Mouse (Mus musculus) hematopoietic multipotent progenitor cell, adult 10-12 weeks (in vitro differentiated cells): Measurements from ENCODE around the gene Ivl. TPM values are rescaled to one million over a fixed set of nuclear protein-coding genes. Genes with fewer than 3 reads are reported as not detected.

Experiments used
- polyA plus RNA-seq: library from polyadenylated mRNA; stranded (reverse); fragments of >175 nt; gene quantifications from 2 replicates; pipeline ENCODE4 v1.2.3, GENCODE M21; 2012; ENCODE audit warnings: low replicate concordance

Ivl gene
- polyA plus RNA-seq = not detected in 2 replicates

DNA sequence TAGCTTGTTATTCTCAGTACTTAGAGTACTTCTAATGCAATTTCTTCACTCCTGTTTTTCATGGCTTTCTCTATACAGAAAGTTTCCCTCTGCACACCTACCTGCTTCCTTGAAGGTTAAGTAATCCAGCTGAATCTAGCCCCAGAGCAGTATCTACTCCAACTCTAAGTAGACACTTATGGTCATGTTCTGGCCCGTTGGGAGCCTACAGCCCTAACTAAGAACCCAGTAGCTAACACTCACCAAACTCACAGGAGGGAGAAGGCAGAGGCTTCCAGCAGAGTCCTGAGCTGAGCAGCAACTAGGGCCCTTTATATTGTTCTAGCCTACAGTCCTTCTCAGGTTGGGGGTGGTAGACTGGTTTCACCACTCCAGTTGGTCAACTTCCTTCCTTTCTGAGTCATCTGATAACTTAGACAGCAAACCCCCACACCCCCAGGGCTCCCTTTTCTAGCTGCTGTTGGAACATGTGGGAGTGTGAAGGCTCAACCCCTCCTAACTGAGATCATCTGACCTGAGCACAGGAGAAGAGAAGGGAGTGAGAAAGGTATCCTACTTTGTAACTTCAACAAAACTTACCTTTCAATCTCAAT lies at the start of gene Ivl:
TSS of gene Ivl (minus strand) at position 287 of the 593 bp plus-strand sequence.

DNA sequence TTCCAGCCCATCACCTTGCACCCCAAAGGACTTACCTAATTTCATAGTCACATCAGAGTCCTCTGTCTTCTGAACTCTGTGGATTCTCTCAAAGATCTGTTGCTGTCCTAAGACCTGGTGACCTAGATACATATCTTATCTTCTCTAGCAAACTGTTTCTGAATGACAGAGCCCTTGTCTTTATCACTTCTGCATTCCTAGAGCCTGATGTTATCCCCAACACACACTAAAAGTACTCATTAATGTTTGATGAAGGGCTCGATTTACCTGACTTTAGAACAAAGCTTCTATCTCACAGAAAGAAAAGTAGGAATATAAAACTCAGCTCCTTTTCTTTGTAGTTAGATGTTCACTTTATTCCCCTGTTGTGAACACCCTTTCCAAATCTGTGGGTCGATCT lies 48.0 kb upstream of the Ivl start, which contains the start of gene Lce6a:
TSS of gene Lce6a (minus strand) at position 101 of the 400 bp plus-strand sequence.

DNA sequence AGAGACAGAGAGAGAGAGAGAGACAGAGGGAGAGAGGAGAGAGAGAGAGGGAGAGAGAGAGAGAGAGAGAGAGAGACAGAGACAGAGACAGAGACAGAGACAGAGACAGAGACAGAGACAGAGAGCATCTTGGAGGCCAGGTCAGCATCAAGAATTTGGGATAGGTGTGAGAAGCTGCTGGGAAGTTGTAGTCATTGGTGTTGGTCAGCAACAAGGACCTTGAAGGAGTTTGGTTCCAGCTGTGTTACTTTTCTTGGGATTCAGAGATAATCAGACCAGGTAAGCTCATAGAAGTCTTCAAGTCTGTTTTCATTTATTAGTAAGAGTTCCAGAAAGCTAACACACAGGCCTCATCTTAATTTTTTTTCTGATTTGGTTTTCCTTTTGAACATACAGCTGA lies 33.9 kb upstream of the Ivl start, which contains the start of gene 2210017I01Rik:
TSS of gene 2210017I01Rik (minus strand) at position 101 of the 400 bp plus-strand sequence.

DNA sequence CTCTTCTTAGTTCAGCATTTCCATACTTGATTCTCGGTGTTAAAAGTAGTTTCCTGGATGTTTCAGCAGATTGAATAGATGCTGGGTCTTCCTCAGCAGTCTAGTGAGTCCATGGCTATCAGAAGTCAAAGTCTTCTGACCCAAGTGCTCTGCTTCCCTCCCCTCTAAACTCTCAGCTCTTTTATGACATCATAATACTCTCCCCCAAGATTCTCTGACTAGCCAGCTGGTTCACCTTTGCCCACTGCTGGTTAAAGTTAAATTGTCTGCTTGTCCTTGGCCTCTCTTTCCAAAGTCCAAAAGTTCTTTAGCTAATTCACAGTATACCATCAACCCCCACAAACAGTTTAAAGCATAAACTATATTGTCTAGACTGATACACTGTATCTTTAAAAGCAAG lies 15.3 kb upstream of the Ivl start, which contains the start of gene Smcp:
TSS of gene Smcp (minus strand) at position 140 of the 400 bp plus-strand sequence.

DNA sequence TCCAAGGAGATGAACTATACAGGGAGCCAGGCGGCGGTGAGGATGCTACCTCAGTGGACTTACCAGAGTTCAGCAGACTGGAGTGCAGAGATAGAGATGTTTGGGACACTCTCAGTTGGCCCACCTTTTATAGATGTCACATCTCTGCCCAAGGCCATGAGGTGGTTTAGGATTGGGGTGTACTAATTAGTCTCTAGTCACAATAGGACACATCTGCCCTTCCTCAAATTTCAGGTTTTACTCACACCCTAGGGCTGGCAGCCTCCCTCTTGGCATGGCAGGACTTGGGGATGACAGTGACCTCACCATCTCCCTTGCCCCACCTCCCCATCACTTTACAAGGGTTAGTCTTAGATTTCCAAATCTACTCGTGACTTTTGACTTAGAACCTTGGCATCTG lies 39.1 kb downstream of the Ivl start, which contains the start of gene 2310046K23Rik:
TSS of gene 2310046K23Rik (minus strand) at position 101 of the 400 bp plus-strand sequence.

Other genes starting within 250 kb of the Ivl start
- not detected in 2 replicates for gene Sprr2d, start 234.6 kb downstream of the Ivl start, polyA plus RNA-seq
- not detected in 2 replicates for gene Sprr2e, start 221.6 kb downstream of the Ivl start, polyA plus RNA-seq
- not detected in 2 replicates for gene Sprr2f, start 208.5 kb downstream of the Ivl start, polyA plus RNA-seq
- not detected in 2 replicates for gene Sprr2h, start 188.1 kb downstream of the Ivl start, polyA plus RNA-seq
- not detected in 2 replicates for gene Sprr2i, start 165.7 kb downstream of the Ivl start, polyA plus RNA-seq
- gene Sprr2j-ps, start 155.7 kb downstream of the Ivl start, polyA plus RNA-seq = not detected in 2 replicates
- gene Gm9774, start 144.3 kb downstream of the Ivl start, polyA plus RNA-seq = 4.6 and 11.5 TPM in 2 replicates
- gene Sprr2k, start 141.2 kb downstream of the Ivl start, polyA plus RNA-seq = not detected in 2 replicates
- gene Sprr1b, start 134.9 kb downstream of the Ivl start, polyA plus RNA-seq = not detected in 2 replicates
- not detected in 2 replicates for gene Sprr3, start 115.0 kb downstream of the Ivl start, polyA plus RNA-seq
- not detected in 2 replicates for gene Sprr1a, start 87.8 kb downstream of the Ivl start, polyA plus RNA-seq
- not detected in 2 replicates for gene Sprr4, start 73.2 kb downstream of the Ivl start, polyA plus RNA-seq
- not detected in 2 replicates for gene 2310046K23Rik, start 39.2 kb downstream of the Ivl start, polyA plus RNA-seq
- not detected in 2 replicates for gene Smcp, start 15.3 kb upstream of the Ivl start, polyA plus RNA-seq
- not detected in 2 replicates for gene 2210017I01Rik, start 33.8 kb upstream of the Ivl start, polyA plus RNA-seq
- not detected in 2 replicates for gene Lce6a, start 47.9 kb upstream of the Ivl start, polyA plus RNA-seq
- gene Lce1a1, start 74.6 kb upstream of the Ivl start, polyA plus RNA-seq = not detected in 2 replicates
- not detected in 2 replicates for gene Lce1b, start 83.2 kb upstream of the Ivl start, polyA plus RNA-seq
- gene Lce1a2, start 96.6 kb upstream of the Ivl start, polyA plus RNA-seq = not detected in 2 replicates
- gene Lce1c, start 105.5 kb upstream of the Ivl start, polyA plus RNA-seq = not detected in 2 replicates
- not detected in 2 replicates for gene Lce1d, start 113.5 kb upstream of the Ivl start, polyA plus RNA-seq
- not detected in 2 replicates for gene Lce1e, start 135.3 kb upstream of the Ivl start, polyA plus RNA-seq
- gene Lce1f, start 146.6 kb upstream of the Ivl start, polyA plus RNA-seq = not detected in 2 replicates
- gene Gm38119, start 165.4 kb upstream of the Ivl start, polyA plus RNA-seq = not detected in 2 replicates
- not detected in 2 replicates for gene Lce1g, start 178.6 kb upstream of the Ivl start, polyA plus RNA-seq
- gene Lce1h, start 191.3 kb upstream of the Ivl start, polyA plus RNA-seq = not detected in 2 replicates
- not detected in 2 replicates for gene Lce1i, start 205.2 kb upstream of the Ivl start, polyA plus RNA-seq
- not detected in 2 replicates for gene Lce1j, start 216.8 kb upstream of the Ivl start, polyA plus RNA-seq
- not detected in 2 replicates for gene Lce1k, start 234.2 kb upstream of the Ivl start, polyA plus RNA-seq